Mouse (Mus musculus) liver, embryonic 14.5 days (tissue): ENCODE data around the gene Isl1. TPM values are rescaled to one million over a fixed set of nuclear protein-coding genes. Genes with fewer than 3 reads are reported as not detected.

ENCODE experiments used
- ATAC-seq: fragments of 200-750 bp; cut with Nextera tagmentation; 2 replicates; pipeline ENCODE4 v1.8.0; 2017; ENCODE audit warnings: moderate number of reproducible peaks, mild to moderate bottlenecking, moderate library complexity; ENCODE audit not compliant: insufficient read depth
- DNase-seq, 3 experiments: peaks; one replicate each; pipeline ENCODE4 v3.0.0-alpha.2; 2012 to 2013; ENCODE audit warnings: low read depth in 3 of 3, low spot score in 3 of 3
- H3K27ac ChIP-seq: fragments of 300-500 bp; sonication (generic); 2 replicates; pipeline ENCODE4 v1.5.1; 2014; ENCODE audit warnings: moderate library complexity, mild to moderate bottlenecking, control low read depth, inconsistent platforms
- H3K27me3 ChIP-seq: fragments of 300-500 bp; sonication (generic); 2 replicates; pipeline ENCODE4 v1.6.1; 2014; ENCODE audit warnings: mild to moderate bottlenecking, low read length, moderate library complexity; ENCODE audit not compliant: control insufficient read depth, insufficient read depth
- H3K36me3 ChIP-seq: fragments of 300-500 bp; sonication (generic); replicated peaks from 2 replicates; pipeline ENCODE4 v1.6.1; 2014; ENCODE audit warnings: low read depth; ENCODE audit not compliant: control insufficient read depth, insufficient read depth
- H3K4me1 ChIP-seq, 2 experiments: fragments of 200-500 bp in 1 of 2; fragments of 300-500 bp in 1 of 2; sonication (generic) in 1 of 2; replicated peaks; 2 replicates each; pipeline ENCODE4 v1.6.1; 2012 to 2014; ENCODE audit warnings: antibody characterized with exemption in 1 of 2, inconsistent platforms in 1 of 2, low read length in 1 of 2; ENCODE audit not compliant: control insufficient read depth in 2 of 2, insufficient read depth in 2 of 2
- H3K4me2 ChIP-seq: fragments of 300-500 bp; sonication (generic); 2 replicates; pipeline ENCODE4 v1.6.1; 2014; ENCODE audit warnings: low read depth, mild to moderate bottlenecking, control low read depth, moderate library complexity
- H3K4me3 ChIP-seq, 2 experiments: fragments of 200-500 bp in 1 of 2; fragments of 300-500 bp in 1 of 2; sonication (generic) in 1 of 2; 2 replicates each; pipeline ENCODE4 v1.5.1; 2012 to 2014; ENCODE audit warnings: low read depth in 2 of 2, low read length in 2 of 2, mild to moderate bottlenecking in 2 of 2, control low read depth in 1 of 2, inconsistent platforms in 1 of 2, moderate library complexity in 1 of 2; ENCODE audit not compliant: insufficient read depth in 1 of 2
- H3K9ac ChIP-seq: fragments of 300-500 bp; sonication (generic); replicated peaks from 2 replicates; pipeline ENCODE4 v1.6.1; 2014; ENCODE audit warnings: mild to moderate bottlenecking, control low read depth, moderate library complexity
- H3K9me3 ChIP-seq: fragments of 300-500 bp; sonication (generic); 2 replicates; pipeline ENCODE4 v1.6.1; 2016; ENCODE audit warnings: low read length, mixed read lengths; ENCODE audit not compliant: control insufficient read depth
- CTCF ChIP-seq: IDR thresholded peaks from 2 replicates; pipeline ENCODE4 v1.5.1; 2016; ENCODE audit warnings: antibody characterized with exemption, low read depth, control low read depth
- EP300 ChIP-seq: IDR thresholded peaks from 2 replicates; pipeline ENCODE4 v1.6.1; 2016; ENCODE audit warnings: antibody characterized with exemption, low read depth
- WGBS: fragments of 180-500 bp; shearing (Covaris S2); extraction: QIAGEN DNeasy Blood & Tissue Kit; methylation state at CpG from one replicate; pipeline ENCODE4 v1.1.7; 2014; ENCODE audit not compliant: insufficient replicate concordance; 5-methylcytosine and 5-hydroxymethylcytosine counted together
- polyA plus RNA-seq, 2 experiments: library from polyadenylated mRNA; depleted of rRNA in 1 of 2; stranded (reverse) in 1 of 2; unstranded in 1 of 2; fragments of >200 nt; fragmentation: Nextera tagmentation in 1 of 2; extraction: Ambion mirVana in 1 of 2; gene quantifications; 2 replicates each; pipeline versions ENCODE4 v1.2.1 to v1.2.3; 2012 to 2014

Isl1 gene
- polyA plus RNA-seq (2012; rRNA removed) (0.23 and 0.37 TPM in 2 replicates), polyA plus RNA-seq (2014; fragmentation: Nextera tagmentation; extraction: Ambion mirVana) (0.05 and 0.27 TPM in 2 replicates)

DNA sequence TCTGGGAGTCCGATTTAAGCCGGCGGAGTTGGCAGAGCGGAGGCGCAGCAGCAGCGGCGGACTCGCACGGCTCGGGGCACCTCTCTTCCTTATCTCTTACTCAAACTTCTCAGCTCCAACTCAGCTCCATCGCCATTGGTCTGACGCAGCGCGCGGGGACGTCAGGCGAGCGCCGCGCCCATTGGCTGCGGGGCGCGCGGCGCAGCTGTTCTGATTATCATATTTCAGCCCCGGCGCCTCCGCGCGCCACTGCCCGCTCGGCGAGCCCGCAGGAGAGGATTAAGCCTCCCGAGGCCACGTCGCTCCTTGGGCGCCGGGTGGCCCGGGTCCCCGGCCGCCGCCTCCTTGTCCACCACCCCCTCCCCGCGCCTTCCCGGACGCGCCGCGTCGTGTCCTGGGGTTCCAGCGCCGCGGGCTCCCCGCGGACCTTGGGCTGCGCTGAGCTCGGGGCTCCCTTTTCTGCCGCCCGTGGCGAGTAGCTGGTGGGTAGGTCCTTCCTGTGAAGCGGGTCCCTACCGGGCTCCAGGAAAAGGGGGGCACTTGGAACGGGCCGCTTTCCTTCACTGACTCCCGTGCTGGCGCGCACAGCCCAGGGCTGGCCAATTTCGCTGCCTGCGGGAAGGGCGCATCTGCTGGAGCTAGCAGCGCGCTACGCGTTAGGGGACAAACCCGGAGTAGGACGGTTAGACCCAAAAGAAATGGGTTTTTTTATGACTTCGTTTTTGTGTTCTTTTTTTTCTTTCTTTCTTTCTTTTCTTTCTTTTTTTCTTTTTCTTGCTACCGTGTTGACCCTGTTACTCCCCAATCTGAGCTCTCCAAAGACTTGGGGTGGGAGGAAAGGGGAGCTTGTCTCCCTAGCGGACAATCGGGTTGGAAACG, at the start of gene Isl1:
Gene Isl1, minus strand, starts transcription at position 106 of the 879 bp plus-strand sequence.
- Histone ChIP-seq H3K9me3 (no peaks in the 10 kb centered on the region), H3K36me3 (no peaks in the 10 kb centered on the region), H3K4me3 (peak within 1 kb of the TSS; percentile 27 to 29; a peak in 3 of 4 replicates), H3K4me1 (no peaks in the 10 kb centered on the region), H3K4me2 (peak within 1 kb of the TSS; percentile 51), H3K27me3 (peaks cover 92% of the 10 kb centered on the region), H3K27ac (no peak within 1 kb of the TSS), H3K9ac (no peak within 1 kb of the TSS)
- DNase-seq (peak; percentile 17 to 24 (median 23)), ATAC-seq (peak; percentile 84)
- under 1% methylated on average over 65 of the region's 82 CpGs for WGBS
- TF ChIP-seq EP300 (no peak), CTCF (no peak)

DNA sequence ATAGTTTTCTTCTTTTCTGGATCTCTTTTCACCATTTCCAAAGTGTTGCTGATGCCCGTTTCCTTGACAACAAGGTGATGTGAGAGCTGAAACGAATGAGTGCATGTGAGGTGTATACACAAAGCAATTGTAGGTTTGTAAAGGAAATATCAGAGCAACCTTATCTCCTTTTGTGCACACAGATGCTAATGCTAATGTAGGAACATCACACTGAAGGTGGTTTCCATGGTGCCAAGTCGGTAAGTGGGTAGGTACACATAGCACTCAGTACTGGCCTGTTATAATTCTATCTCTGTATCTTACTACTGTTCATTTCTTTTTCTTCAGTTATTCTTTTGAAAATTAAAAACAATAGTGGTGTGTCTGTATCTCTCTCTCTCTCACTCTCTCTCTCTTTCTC, 26.3 kb upstream of the Isl1 start:
- Histone ChIP-seq H3K27ac (no peak overlapping the region), H3K9me3 (no peaks in the 10 kb centered on the region), H3K9ac (no peak overlapping the region), H3K36me3 (no peaks in the 10 kb centered on the region), H3K4me2 (no peak overlapping the region), H3K4me1 (no peaks in the 10 kb centered on the region), H3K27me3 (no peaks in the 10 kb centered on the region), H3K4me3 (no peak overlapping the region)
- DNase-seq (no peak), ATAC-seq (no peak)
- TF ChIP-seq CTCF (no peak), EP300 (no peak)
- 42% methylated on average over 3 of the region's 3 CpGs for WGBS

DNA sequence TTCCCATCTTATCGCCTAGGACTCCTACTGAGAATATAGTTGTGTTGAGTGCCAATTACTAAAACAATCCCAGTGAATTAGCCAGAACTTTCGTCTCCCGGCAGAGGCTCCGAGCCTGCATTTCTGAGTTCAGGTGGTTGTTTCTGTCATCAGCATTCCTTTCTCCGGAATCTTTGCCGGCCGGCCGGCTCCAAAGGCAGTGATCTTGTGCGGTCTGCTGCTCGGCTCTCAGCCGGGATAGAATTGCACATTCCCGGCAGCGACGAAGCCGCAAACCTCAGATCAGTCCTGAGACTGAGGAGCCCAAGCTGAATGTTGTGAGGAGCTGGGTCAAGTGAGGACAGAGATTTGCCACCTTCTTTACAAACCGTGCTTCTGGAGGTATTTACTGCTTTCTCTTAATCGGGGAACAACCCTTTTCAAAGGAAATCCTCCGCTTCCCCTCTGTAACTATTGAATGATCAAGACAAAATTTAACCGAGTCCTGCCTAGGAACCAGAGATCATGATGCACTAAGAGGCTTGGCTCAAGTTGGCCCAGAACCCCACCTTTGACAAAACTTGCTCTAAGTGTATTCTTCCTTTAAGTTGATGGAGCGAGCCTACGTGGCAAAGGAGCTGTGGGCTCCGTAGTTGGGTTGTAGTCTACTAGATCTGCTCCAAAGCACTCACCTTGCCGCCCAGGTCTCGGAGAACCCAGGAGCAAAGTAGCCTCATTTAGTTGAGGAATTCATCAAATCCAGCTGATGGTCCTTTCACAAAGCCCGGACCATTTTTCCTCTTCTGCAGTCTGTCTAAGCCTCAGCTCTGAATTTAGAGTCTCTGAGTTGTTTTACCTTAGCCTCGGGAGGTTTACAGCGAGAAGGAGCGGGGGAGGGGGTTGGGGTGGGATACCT, 4.4 kb upstream of the Isl1 start:
- Histone ChIP-seq H3K27ac (no peak overlapping the region), H3K9me3 (no peaks in the 10 kb centered on the region), H3K4me2 (no peak overlapping the region), H3K9ac (no peak overlapping the region), H3K4me3 (no peak overlapping the region), H3K27me3 (peaks cover 59% of the 10 kb centered on the region), H3K4me1 (no peaks in the 10 kb centered on the region), H3K36me3 (no peaks in the 10 kb centered on the region)
- DNase-seq: no peak
- no peak for TF ChIP-seq EP300
- TF ChIP-seq CTCF: no peak
- no peak for ATAC-seq
- 2% methylated on average over 28 of the region's 28 CpGs for WGBS

DNA sequence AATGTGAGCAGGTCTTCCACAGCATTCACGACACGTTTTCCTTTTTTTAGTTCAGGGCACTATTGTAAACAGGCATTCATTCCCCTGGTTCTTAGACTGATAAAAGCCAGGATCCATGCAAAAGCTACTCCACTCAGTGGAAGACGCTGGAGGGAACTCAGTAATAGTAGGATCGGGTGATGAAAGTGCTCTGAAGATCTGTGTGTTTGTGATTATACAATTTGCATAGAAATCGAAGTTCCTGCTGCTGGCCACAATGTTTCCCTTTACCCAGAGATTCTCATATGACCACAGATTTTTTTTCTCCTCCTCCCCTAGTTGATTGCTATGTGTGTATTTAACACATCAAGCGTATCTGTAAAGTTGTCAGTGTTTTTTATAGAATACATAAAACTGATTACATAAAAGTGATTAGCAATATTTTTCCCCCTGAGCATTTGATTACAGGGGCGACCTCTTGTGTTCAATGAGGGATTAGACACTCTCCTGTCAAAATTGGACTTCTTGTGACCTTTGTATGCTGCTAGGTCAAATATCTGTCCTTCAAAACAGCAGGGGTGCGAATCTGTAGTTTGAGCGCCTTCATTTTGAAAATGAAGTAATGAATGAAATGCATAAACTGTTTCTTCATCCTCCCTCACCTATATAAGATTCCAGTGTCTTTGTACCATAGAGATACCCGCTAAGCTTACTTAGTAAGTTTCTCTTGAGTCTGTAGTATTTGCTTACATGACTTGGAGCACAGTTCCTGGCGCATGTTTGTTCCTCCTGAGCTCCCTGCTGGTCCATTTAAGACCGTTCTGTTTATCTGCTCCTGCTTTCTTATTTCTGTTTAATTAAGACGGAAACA, 2.6 kb upstream of the Isl1 start:
- Histone ChIP-seq H3K4me2 (no peak overlapping the region), H3K27me3 (peaks cover 73% of the 10 kb centered on the region), H3K9ac (no peak overlapping the region), H3K4me3 (no peak overlapping the region), H3K4me1 (no peaks in the 10 kb centered on the region), H3K36me3 (no peaks in the 10 kb centered on the region), H3K9me3 (no peaks in the 10 kb centered on the region), H3K27ac (no peak overlapping the region)
- WGBS: 11% methylated on average over 13 of the region's 13 CpGs
- DNase-seq (no peak), ATAC-seq (no peak)
- TF ChIP-seq CTCF: peak; percentile 3; the same call in 1 of the 2 replicates
- TF ChIP-seq EP300: no peak
